Mouse (Mus musculus): ENCODE measurements at regions not wholly inside any gene's neighbourhood (a gene's known extent, or its start where the extent isn't known, plus 50 kb on each side); places are given as distances from the start of the nearest gene placed in this dataset.

- no peak for TF ChIP-seq MAFK (IDR thresholded peaks at IDR 0.05; ENCODE audit: borderline replicate concordance, low read depth, low read length)
- TF ChIP-seq POLR2A (IDR thresholded peaks at IDR 0.05; ENCODE audit: control insufficient read depth in 1 of 2, insufficient read depth in 1 of 2, low read depth in 1 of 2, low read length in 2 of 2, poor library complexity in 1 of 2) = no peak
- TF ChIP-seq CTCF (IDR thresholded peaks at IDR 0.05 in 2 of 3, conservative IDR thresholded peaks at IDR 0.05 in 1 of 3; ENCODE audit: control insufficient read depth in 1 of 3, insufficient read depth in 1 of 3, low read depth in 2 of 3, low read length in 3 of 3, poor library complexity in 1 of 3, severe bottlenecking in 1 of 3) = no peak
- no peak for TF ChIP-seq ELF1 (IDR thresholded peaks at IDR 0.05; ENCODE audit: low read depth, low read length)
- TF ChIP-seq NELFE (IDR thresholded peaks at IDR 0.05; ENCODE audit: low read depth, low read length) = no peak
- no peak for TF ChIP-seq E2F4 (IDR thresholded peaks at IDR 0.05; ENCODE audit: borderline replicate concordance, low read depth, low read length)
- TF ChIP-seq EP300 (IDR thresholded peaks at IDR 0.05; ENCODE audit: low read depth in 1 of 2, low read length in 2 of 2) = no peak
- no peak for TF ChIP-seq USF2 (IDR thresholded peaks at IDR 0.05; ENCODE audit: borderline replicate concordance in 1 of 2, insufficient read depth in 1 of 2, low read depth in 1 of 2, low read length in 2 of 2)
- TF ChIP-seq POLR2AphosphoS2 (IDR thresholded peaks at IDR 0.05; ENCODE audit: low read length) = no peak
- TF ChIP-seq GATA1 (IDR thresholded peaks at IDR 0.05; ENCODE audit: low read depth, low read length) = no peak
- no peak for TF ChIP-seq ZC3H11A (IDR thresholded peaks at IDR 0.05; ENCODE audit: low read depth, low read length)
- no peak for TF ChIP-seq MAX (IDR thresholded peaks at IDR 0.05; ENCODE audit: low read length)
Observed at GRCm38 (mm10) chr1:92330181-92330580, 134.7 kb upstream of the Hdac4 start.
